Mouse (Mus musculus) ES-CJ7 (cell line): ENCODE data around the gene Cops7b.

ENCODE experiments used
- DNase-seq: peaks from one replicate; pipeline ENCODE4 v3.0.0; 2011; ENCODE audit warnings: low read depth, low spot score

Cops7b gene

DNA sequence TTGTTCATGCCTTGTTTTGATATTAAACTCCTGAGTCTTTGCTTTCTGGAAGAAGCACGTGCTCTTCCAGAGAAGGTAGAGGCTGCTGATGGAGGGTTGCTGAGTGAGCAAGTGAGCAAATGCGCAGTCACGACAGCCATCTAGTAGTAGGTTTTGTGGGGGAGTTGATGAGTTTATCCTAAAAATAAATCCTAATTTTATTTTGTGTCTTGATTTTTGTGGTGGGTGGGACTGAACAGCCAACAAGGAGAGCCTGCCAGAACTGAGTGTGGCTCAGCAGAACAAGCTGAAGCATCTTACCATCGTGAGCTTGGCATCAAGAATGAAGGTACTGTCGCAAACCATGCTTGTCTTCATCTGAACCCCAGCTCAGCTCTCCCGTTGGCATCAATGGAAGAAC lies 13.8 kb downstream of the Cops7b start:
- no peak for DNase-seq

DNA sequence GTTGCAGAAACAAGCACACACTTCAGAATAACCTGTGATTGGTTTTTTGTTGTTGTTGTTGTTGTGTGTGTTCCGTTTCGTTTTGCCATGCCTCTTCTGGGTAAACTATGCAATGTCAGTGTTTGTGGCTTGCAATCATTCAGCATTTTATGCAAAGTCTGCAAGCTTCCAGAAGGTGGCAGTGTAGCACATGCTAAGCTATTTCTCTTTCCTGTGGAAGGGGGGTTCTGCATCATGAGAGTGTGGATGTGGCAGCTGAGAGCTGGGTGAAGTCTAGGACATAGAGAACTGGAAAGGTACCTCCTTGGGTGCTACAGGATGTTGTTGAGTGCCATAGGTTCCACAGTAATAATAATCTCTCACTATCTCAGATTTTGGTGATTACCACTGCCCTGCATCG lies 15.8 kb downstream of the Cops7b start:
- DNase-seq, result peak; percentile 65

DNA sequence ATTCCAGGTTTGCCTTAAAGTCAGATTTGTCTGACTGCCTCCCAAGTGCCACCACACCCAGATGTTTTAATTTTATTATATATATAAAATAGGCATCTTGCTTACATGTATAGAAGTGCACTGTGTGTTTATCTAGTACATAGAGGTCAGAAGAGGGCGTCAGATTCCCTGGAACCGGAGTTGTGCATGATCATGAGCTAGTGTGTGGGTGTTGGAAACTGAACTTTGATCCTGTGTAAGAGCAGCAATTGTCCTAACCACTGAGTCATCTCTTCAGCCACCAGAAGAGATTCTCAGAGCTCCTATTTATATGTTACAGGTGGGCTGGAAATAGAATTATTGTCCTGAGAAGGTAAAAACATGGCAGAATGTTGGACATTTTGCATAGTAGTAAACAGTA lies 17.4 kb downstream of the Cops7b start:
- no peak for DNase-seq

DNA sequence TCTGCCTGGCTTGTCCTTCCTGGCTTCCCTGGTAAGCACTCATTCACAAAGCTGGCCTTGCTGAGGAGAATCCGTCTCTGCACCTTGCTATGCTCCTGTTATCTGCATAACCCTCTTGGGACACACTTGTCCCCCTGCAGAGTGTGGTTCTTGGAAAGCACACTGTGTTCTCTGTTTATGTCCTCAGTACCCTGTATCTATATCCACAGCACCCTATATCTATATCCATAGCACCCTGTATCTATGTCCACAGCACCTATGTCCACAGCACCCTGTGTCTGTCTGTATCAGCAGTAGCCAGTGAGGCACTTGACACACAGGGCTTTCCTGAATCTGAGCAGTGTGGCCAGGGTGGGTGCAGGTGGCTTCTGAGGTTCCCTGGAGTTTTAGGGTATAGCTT lies 28.2 kb downstream of the Cops7b start:
- no peak for DNase-seq

DNA sequence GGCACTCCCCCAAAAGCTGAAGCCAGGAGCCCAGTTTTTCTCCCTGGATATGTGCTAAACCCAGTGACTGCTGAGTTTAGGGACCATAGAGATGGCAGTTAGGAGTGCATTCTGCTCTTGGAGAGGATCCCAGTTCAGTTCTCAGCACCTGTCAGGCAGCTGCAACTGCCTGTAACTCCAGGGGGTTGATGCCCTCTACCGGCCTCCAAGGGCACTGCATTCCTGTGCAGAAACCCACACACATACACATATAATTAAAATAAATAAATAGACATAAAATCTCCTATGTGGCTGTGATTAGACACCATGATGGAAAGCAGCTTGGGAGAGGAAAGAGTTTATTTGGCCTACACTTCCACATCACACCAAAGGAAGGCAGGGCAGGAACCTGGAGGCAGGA lies 29.4 kb downstream of the Cops7b start:
- DNase-seq, result peak; percentile 42

DNA sequence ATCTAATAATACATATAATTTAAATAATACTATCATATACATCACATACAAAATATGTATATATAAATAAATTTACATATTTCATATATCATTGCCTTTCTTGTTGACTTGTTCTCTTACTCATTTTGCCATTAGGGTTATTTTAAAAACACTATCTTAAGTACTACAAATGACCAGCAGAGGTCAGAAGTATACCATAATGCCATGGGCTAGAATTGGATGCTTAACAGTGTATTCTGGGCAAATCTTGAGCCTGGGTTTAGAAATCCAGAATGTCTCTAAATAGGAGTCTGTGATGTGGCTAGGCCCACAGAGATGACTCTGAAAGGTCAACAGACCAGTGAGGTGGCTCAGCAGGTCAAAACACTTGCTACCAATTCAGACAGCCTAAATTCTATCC lies 31.6 kb downstream of the Cops7b start:
- DNase-seq, result peak; percentile 35

DNA sequence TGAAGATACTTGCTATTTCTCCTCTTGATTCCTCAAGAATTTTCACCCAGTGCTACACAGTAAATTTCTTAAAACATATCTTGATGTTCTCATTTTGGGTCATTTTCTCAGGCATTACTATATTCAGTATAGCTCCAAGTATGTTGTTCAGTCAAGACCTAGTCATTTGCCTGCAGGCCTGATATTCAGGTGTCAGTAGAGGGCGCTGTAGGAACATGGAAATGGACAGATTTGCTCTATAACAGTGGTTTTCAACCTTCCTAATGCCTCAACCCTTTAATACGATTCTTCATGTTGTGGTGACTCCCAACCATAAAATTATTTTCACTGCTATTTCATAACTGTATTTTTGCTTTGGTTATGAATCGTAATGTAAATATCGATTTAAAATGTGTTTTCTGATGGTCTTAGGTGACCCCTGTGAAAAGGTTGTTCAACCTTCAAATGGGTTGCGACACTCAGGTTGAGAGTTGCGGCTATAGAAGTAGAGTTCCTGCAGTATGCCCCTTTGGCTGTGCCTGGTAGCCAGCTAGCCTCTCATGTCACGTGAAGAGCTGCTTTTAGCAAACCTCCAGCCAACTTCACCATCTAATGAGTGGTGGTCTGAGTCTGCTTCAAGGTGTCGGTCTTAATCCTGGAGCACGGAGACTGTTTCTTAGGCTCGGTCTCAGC lies 35.9 kb downstream of the Cops7b start:
- peak; percentile 80 for DNase-seq

DNA sequence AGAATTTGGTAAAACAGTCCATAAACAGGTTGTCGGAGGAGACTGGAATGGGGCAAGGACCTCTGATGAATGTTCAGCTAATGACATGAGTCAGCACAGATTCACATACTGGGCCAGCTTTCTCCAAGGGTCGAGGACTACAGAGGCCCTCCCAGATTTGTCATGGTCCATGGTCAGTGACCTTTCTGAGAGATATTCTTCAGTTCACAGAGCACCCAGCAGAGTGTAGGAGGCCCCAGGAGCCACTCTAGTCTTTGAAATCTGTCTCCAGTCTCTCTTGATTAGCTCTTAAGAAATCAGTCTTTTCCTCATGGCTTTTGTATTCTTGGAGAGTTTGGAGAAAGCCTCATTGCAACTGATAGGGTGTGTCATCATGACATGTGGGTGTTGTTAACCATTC lies 39.6 kb downstream of the Cops7b start:
- no peak for DNase-seq

DNA sequence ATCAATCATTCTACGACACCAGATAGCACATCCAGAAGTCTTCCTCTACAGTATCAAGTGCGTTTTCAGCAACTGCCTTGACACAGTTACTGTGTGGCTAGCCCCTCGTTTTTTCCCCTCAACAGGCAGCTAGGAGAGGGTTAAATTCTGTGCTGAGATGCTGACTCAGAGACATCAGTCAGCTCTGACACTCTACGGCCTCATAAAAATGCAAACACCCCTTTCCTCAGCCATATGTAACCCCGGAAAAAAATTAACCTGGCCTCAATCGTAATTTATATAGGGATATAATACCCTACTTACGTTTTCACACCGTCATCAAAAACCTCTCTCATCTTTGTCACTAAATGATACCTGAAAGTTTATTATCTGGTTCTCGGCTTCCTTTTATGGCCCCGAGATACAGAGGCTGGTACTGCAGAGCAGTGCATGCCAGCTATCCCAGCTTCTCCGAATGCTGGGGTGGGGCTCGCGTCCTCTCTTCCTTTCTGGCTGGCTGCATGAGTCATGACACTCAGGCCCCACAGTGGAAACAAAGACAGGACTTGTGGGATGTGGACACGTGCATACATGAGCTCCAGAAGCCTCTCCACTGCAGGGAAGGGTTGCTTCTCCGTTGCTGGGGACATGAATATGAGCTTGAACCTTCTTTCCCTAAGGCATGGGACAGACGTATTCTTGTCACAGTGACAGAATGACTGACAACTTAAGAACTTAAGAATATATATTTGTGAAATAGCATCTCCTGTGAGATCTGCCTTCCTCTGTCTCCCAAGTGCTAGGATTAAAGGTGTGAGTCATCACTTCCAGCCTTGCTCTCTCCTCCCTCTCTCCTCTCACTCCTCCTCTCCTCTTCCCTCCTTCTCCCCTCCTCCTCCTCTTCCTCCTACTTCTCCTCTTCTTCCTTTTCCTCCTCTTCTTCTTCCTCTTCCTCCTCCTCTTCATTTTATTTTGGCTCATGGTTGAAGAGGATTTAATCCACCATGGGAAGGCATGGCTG lies 40.6 kb downstream of the Cops7b start:
- DNase-seq, result no peak

DNA sequence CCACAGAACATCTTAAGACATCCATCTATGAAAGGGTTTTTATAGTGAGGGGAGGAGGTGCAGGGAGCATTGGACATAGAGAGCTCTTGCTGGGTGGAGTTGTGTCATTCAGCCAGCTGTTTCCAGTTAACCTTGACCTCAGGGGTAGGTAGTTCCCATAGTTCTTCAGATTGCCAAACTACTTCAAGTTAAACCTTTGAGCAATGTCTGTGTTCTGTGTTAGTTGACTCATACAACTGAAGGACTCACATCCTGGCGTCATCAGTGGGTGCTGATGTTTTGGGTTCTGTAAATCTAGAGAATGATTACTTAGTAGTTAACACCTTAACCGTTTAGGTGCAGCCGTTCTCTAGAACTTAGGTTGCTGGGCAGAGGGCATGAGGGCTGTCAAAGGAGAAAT lies 45.6 kb downstream of the Cops7b start:
- no peak for DNase-seq

DNA sequence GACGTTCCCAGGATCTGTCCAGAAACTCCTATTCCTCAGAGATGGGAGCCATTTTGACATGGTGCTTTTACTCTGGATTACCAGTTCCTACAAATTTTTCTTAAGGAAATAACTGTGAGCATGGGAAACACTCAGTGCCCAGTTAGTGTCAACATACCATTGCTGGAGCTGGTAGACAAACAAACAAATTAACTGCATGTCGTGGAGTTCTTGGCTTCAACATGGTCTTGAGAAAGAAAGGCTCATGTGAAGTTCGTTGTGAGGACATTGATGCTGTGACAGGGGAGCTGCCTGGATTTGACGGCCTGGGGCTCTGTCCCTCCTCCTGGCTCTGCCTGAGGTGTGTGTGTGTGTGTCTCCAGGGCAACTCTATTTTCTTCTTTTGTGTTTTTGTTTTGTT lies 47.2 kb downstream of the Cops7b start:
- DNase-seq, result no peak

DNA sequence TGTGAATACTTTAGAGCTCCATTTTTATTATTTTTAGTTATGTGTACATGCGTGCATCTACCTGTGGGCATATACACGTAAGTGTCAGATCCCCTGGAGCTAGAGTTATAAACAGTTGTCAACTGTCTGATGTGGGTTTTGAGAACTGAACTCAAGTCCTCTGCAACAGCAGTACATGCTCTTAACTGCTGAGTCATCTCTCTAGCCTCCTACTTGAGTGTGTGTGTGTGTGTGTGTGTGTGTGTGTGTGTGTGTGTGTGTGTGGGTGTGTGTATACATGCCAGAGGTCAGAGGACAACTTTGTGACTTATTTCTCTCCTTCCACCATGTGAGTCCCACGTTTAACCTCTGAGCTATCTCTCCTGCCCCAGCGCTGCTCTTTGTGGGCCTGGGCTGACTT lies 47.8 kb downstream of the Cops7b start:
- no peak for DNase-seq

DNA sequence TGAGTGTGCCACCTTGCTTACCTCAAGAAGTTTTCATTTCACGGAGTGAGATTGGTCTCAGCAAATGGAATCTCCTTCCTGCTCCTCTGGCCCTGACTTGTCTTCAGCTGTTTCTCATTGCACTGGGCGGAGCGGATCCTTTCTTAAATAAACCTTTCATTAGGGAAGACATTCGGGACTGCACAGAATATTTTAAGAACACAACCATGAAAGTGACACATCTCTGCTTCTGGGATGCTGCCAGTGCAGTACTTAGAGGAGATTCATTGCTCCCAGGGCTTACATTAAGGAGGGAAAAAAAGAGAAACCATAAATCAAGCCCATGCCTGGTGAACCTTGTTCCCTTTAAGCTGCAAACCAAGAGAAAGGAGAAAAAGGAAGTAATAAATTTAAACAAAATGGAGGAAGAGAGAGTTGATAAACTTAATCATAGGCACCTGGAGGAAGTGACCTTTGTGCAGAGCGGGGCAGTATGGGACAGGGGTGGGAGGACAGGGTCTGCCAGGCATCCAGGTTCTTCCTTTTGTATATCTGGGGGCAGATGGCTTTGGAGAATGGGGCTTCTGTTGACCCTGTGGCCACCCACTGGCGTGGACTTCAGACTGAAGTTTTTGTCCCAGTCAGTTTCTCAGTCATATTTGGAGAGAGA lies 50.2 kb downstream of the Cops7b start:
- DNase-seq, result no peak

DNA sequence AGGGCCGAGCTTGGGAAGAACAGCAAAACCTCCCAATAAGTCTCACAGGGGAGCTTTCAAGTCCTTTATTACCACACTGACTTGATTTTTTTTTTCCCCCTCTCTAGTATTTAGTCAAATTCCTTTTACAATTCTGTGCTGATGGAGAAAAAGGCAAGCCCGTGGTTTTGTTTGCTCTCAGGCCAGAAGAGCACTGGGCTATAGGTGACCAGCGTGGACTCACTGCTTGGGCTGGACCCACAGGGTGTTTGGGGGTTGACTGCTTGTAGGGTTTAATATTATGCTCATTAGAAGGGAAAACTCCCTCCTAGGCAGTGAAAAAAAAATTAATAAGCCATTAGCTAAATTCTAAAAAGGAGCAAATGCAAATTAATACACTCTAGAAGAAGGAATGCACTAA lies 50.7 kb downstream of the Cops7b start:
- no peak for DNase-seq

DNA sequence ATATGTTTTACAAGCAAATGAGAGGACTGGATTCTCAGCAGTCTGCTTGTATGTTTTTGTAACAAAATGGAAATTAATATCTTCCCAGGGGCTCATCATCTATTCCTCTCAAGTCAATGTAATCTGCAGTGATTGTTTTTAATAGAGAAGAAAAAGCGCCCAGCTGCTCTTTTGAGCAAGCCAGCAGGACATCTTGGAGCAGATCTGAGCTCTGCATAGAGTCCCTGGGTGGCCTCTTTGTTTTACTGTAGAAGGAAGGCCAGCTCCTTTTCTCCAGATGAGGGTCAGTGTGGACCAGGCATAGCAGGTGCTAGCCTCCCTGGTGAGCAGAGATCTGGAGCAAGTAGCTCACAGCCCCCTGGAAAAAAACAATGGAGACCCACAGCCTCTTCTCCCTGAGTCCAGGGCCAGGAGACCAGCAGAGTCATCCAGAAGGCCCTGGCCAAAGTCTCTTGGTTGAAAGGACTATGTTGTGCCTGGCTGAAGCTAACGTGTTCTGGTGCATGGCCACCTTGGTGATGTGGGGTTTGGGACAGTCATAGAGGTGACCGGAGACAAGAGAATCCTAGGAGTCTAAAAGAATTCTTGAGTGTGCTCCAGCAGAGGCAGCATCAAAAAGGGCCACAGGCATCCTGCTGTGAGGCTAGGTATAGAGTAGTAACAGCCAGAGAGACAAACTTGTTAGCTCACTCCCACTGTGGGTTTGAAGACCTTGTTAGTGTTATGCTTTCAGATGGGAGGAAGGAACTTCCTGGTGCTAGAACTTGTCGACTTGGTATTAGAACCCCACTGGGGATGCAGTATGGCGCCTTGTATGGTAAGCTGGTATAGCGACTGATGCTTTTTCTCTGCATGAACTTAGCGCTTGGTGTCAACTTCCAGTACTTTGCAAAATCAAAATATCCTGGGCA lies 51.4 kb downstream of the Cops7b start:
- DNase-seq, result no peak

DNA sequence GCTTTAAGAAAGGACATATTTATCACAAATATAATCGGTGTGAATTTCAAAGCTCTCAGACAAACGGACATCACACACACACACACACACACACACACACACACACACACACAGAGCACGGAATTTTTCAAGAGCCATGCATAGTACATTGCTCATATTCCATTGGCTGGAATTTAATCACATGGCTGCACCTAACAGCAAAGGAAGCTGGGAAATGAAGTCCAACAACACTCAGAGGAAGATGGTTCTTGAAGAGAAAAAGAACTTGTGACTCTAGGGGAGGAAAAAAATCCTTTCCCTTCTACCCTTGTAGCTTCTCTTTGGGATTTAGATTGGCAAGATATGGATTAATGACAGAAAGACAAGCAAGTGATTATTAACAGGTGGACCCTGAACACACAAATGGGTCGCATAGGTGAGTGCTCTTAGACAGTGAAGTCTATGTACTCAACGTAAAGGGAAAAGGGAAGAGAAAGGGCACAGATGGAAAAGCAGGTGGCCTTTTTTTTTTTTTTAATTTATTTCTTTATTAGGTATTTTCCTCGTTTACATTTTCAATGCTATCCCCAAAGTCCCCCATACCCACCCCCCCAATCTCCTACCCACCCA lies 52.2 kb downstream of the Cops7b start:
- peak; percentile 74 for DNase-seq

DNA sequence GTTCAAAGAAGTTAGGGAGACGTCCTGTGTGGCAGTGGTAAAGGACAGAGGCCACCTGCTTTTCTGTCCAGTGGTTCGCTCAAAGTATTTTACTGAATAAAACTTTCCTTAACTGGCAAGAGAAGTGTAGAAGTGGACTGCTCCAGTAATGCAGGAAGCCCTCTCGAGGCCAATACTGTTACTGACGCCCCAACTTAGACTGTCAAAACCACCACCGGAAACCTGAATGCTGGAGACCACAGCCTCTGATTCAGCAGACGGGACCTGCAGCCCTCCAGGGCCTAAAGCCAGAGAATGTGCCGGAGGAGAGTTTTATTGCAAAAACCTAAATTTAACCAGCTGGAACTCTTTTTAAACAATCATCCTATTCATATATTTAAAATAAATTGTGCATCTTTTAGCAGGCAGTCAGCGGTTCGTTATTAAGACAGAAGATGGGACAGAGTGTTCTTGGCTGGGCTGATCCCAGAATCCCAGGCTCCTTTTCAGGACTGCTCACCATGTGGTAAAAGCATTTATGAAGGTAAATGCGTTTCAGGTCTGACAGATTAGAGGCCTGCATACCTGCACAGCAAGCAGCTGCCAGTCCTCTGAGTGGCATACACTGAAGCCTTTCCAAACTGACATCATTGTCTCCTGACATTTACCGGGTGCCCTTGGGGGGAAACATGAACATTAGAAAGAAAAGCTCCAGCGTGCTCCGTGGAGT lies 60.6 kb downstream of the Cops7b start:
- no peak for DNase-seq

DNA sequence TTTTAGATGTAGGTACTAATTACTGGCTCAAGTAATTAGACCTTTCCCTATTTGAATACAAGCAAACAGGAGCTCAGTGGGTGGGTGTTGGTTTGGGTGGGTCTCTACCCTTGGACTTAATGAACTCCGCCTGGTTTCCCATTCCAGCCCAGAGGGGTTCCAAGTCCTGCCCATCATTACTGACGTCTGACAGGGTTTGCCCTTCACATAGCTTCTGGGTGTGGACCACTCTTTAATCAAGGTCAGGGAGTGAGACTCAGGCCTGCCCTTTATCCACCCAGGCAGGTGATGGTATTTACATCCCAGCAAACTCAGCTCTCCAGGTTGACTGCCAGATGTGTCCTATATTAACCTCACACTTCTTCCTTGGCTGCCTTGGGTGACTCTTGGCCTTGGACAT lies 64.8 kb downstream of the Cops7b start:
- peak; percentile 94 for DNase-seq

DNA sequence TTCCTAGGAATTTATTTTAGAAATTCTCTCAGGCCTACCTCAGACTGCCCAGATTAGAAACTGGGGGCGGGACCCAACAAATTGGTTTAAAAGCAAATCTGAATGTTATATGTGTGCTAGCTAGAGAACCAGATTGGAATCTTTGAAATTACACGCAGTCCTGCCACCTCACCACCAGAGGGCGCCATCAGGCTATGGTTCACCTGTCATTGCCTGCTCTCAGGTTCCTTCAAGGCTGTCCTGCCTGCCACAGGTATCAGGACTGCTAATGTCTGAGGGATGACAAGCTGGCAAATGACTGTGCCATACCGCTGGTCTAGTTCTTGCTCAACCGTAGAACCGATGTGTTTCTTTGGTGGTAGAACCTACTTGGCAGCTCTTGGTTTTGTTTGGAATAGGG lies 67.6 kb downstream of the Cops7b start:
- DNase-seq, result peak; percentile 83

DNA sequence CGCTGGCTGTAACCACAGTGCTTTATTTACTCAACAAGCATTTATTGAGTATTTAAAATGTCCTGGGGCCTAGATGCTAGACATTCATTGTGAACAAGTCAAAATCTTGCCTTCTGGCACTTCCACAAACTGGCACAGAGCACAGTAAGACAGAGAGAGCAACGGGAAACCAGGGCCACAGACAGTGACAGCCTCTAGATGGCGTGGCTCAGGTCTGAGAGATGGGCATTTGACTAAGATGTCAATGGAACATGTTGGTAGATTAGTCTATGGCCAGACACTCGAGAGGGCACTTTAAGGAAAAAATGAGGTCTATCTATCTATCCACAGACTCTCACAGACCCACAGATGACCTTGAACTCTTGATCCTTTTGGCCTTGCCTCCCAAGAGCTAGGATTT lies 70.0 kb downstream of the Cops7b start:
- peak; percentile 58 for DNase-seq
